Mouse (Mus musculus): Measurements from ENCODE around the gene Eif4e.

- TF ChIP-seq CTCF (IDR thresholded peaks at IDR 0.05; ENCODE audit: extremely low read depth, insufficient read length, insufficient replicate concordance, low read depth, low read length) (no peak), POLR2A (IDR thresholded peaks at IDR 0.05; ENCODE audit: low read depth, low read length) (no peak)
Measured at GRCm38 (mm10) chr3:138578867-138579266, 52.9 kb downstream of the Eif4e start.

Measured in small intestine, adult 2 months (tissue).